Mouse (Mus musculus): ENCODE data around the gene Ptprg.

The Ptprg gene

GRCm38 (mm10) chr14:11564456-11564855, 11.1 kb downstream of the Ptprg start:
- DNase-seq (ENCODE audit: low read depth, low spot score) = no peak

- DNase-seq (ENCODE audit: low read depth, low spot score) = no peak
Observed at GRCm38 (mm10) chr14:11565283-11565682, 12.0 kb downstream of the Ptprg start.

GRCm38 (mm10) chr14:11569734-11570133, 16.4 kb downstream of the Ptprg start:
- DNase-seq (ENCODE audit: low read depth, low spot score) = no peak

- DNase-seq (ENCODE audit: low read depth, low spot score) = no peak
Observed at GRCm38 (mm10) chr14:11571766-11572394, 18.5 kb downstream of the Ptprg start.

DNA sequence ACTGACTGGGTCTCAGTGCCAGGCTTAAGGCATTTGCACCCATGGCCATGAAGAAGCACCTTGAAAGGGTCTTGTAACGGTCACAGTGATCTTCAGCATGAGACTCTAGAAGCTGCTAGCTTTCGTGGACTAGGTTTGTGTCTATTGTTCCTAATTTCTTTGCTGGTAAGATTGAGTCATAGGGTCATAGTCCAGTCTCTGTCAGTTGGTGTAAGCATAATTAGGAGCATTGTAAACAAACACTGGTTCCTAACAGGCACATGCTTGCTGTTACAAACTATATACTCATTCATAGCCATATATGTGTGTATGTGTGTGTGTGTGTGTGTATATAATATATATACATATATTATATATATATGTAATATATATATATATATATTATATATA, 19.1 kb downstream of the Ptprg start:
- no peak for DNase-seq (ENCODE audit: low read depth, low spot score)

GRCm38 (mm10) chr14:11573710-11574109, 20.4 kb downstream of the Ptprg start:
- no peak for DNase-seq (ENCODE audit: low read depth, low spot score)

DNA sequence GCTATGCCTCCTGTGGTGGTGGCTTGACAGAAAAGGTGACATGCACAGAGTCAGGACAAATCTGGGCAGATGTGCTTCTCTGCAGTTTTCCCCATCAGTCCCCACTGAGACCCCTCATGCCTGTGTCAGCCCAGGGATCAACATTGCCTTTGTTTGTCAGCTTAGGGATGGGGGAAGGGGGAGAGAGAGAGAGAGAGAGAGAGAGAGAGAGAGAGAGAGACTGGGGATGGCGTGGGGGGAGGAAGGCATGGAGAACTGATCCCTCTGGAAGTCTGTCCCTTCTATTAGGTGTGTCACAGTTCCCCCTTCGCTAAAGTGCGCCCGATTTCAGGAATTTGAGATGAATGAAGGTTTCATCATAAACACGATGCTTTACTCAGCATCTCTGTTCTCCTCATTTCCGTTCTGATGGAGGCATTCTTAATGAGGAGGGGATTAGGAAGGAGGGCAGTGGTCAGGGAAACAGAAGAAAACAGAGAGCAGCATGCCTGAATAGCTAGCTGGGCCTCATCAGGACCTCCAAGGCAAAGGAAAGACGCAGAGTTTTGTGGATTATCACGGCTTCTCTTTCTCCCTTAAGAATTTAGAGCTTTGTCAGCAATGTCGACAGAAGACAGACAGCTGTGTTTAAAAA, 24.1 kb downstream of the Ptprg start:
- DNase-seq (ENCODE audit: low read depth, low spot score) = peak; percentile 27

DNA sequence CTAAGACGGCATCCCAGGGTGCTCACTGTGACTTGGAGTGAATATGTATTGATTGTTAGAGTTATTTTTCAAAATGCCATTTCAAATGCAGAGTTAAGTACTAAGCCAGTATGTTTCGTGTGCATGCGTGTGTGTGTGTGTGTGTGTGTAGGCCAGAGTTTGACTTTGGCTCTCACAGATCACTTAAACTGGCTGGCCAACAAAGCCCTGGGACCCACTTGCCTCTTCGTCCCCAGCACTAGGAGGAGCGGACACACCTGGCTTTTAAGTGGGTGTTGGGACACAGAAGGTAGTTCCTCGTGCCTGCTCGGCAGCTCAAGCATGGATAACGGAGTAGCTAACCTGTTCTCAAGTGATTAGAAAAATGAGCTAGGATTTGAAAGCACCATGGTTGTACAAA, 24.6 kb downstream of the Ptprg start:
- no peak for DNase-seq (ENCODE audit: low read depth, low spot score)

DNA sequence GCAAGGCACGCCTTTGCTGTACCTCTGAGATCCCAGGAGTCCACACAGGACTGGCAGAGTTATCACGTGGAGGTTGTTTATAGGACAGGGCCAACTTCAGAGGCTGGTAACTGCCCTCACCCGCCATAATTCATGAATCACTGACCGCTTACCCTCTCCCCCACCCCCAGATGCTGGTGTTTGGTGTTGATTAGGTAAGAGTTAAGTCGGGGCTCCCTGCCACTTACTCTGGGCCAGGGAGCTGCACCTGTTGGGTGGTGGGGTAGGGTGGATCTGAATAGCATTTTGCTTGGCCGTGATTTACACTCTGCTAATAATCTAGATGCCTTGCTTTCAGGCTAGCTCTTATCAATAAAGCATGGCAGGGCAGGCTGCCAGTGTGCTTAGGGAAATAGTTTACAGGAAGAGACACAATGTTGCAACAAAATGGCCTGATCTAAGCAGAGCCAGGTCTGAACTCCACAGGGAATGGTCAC, 25.2 kb downstream of the Ptprg start:
- peak; percentile 29 for DNase-seq (ENCODE audit: low read depth, low spot score)

- no peak for DNase-seq (ENCODE audit: low read depth, low spot score)
Observed at GRCm38 (mm10) chr14:11579950-11580349, 26.6 kb downstream of the Ptprg start.

DNA sequence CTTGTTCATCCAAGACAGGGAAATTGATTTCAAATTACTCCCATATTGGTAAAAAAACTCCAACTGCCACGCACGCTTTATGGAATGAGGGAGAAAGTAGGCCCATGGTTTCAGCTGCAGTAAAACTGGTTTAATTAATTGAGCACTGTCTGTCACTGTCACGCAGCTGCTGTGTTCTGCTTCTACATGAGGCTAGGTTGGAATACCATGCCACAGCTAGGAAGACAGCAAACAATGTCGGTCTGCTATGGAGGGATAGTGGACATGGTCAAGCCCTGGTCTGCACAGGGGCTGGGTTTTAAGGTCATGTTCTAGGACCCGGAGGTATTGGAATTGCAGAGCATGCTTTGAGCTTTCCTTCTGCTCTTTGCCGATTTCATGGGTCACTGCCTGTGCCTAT, 30.9 kb downstream of the Ptprg start:
- no peak for DNase-seq (ENCODE audit: low read depth, low spot score)

- no peak for DNase-seq (ENCODE audit: low read depth, low spot score)
Observed at GRCm38 (mm10) chr14:11584929-11585633, 31.7 kb downstream of the Ptprg start.

DNA sequence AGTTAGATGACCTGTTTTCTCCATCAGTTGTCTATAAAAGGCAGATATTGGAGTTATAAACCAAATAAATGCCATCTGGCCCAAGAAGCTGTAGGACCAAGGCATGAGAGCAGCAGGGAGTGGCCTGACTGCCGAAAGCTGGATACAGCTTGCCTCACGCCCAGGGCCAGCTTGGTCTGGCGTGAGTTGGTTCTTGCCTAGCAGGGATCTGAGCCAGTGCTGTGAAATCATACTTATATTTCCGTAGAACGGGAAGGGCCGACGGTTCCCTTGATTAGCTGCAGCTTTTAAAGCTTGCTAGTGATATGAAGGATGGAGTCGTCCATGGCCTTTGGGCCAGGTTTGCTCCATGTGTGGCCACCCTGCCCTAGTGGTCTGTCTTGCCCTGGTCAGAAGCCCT, 37.1 kb downstream of the Ptprg start:
- DNase-seq (ENCODE audit: low read depth, low spot score) = no peak

- DNase-seq (ENCODE audit: low read depth, low spot score) = no peak
Observed at GRCm38 (mm10) chr14:11592650-11593049, 39.3 kb downstream of the Ptprg start.

- DNase-seq (ENCODE audit: low read depth, low spot score) = no peak
Observed at GRCm38 (mm10) chr14:11594336-11594735, 41.0 kb downstream of the Ptprg start.

DNA sequence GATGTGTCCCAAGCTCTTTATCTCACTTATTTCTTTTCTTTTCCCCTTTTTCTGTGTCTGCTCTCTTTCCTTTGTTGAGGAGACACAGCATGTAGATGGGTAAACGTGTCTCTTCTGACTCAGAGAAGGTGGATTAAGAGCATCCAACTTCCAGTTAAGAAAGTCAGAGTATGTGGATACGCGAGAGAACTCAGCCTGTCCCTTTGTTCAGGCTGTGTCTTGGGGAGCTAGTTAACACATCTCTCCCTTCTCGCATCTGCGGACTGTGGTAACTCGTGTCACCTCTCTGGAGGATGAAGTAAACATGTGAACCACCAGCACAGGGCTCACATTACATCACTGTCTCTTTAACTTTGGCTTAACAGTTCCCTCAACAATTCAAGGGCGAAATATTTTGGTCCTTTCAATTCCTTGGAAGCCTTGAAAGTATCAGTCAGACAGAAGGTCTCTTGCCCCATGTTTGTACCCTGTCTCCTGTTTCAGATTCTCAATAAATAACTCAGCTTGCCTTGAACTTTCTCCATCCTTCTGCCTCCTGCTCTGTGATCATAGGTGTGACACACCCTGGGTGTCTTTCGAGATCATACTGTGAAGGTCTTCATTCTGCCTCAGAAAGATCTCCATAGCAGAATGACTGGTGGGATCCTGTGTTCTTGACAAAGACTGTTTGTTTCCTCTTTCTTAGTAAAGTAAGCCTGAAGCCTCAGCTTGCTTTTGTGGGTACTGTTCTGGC, 51.0 kb downstream of the Ptprg start:
- DNase-seq (ENCODE audit: low read depth, low spot score) = no peak

- no peak for DNase-seq (ENCODE audit: low read depth, low spot score)
Observed at GRCm38 (mm10) chr14:11608366-11608765, 55.0 kb downstream of the Ptprg start.

- DNase-seq (ENCODE audit: low read depth, low spot score) = no peak
Observed at GRCm38 (mm10) chr14:11609857-11610582, 56.7 kb downstream of the Ptprg start.

- DNase-seq (ENCODE audit: low read depth, low spot score) = no peak
Observed at GRCm38 (mm10) chr14:11612426-11612825, 59.1 kb downstream of the Ptprg start.

- DNase-seq (ENCODE audit: low read depth, low spot score) = no peak
Observed at GRCm38 (mm10) chr14:11613146-11613545, 59.8 kb downstream of the Ptprg start.

- DNase-seq (ENCODE audit: low read depth, low spot score) = no peak
Observed at GRCm38 (mm10) chr14:11615697-11616096, 62.4 kb downstream of the Ptprg start.

DNA sequence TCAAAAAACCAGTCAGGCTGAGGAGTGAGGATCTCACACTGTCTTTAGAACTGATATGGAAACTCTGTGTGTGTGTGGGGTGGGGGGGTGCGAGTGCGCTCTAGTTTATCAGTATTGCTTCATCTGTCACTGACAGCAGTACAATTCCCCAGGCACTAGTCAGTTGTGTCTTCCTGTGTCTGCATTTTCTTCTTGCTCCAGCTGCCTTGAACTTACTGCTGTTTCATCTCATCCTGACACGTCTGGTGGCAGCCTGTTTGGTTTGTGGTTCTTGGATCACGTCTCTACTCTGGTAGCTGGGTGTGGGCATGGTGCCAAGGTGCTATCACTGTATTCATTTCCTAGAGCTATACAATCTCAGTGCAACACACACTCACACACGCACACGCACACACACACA, 64.0 kb downstream of the Ptprg start:
- DNase-seq (ENCODE audit: low read depth, low spot score) = no peak
